Mouse (Mus musculus): ENCODE measurements around the gene Uevld. TPM values are rescaled to one million over a fixed set of nuclear protein-coding genes. Genes with fewer than 3 reads are reported as not detected.

The Uevld gene
- 9.8 and 10.2 TPM in 2 replicates for total RNA-seq (2014; rRNA removed)
- polyA plus RNA-seq (2012; rRNA removed) = 2.7 and 3.0 TPM in 2 replicates

GRCm38 (mm10) chr7:46957831-46958691, at the start of gene Uevld:
TSS of gene Uevld (minus strand) at chr7:46958527.
- under 1% methylated on average over 51 of the region's 51 CpGs for WGBS
- H3K9ac ChIP-seq (ENCODE audit: low read depth, low read length) = peak within 1 kb of the TSS; percentile 75
- H3K79me2 ChIP-seq (ENCODE audit: control insufficient read depth, insufficient read depth, low read length) = no peaks in the 10 kb centered on the region
- H3K4me1 ChIP-seq (ENCODE audit: control insufficient read depth, insufficient read depth, low read length) = peaks cover 7% of the 10 kb centered on the region
- DNase-seq (ENCODE audit: extremely low read depth, low read depth, low spot score) = peak; percentile 83
- H3K27ac ChIP-seq (replicated peaks; ENCODE audit: insufficient read depth, low read depth, low read length) = no peak within 1 kb of the TSS; the same call in 1 of the 2 replicates
- H3K4me3 ChIP-seq (ENCODE audit: insufficient read depth, low read depth, low read length) = peak within 1 kb of the TSS; percentile 83
- H3K36me3 ChIP-seq (ENCODE audit: control insufficient read depth, insufficient read depth, low read length) = peaks cover 11% of the 10 kb centered on the region
- H3K27me3 ChIP-seq (ENCODE audit: control insufficient read depth, insufficient read depth, low read length) = no peaks in the 10 kb centered on the region
- TF ChIP-seq POLR2A (IDR thresholded peaks at IDR 0.05; ENCODE audit: extremely low read depth, insufficient read depth, low read length) (no peak), CTCF (IDR thresholded peaks at IDR 0.05; ENCODE audit: low read depth, low read length) (no peak)

- H3K4me3 ChIP-seq (ENCODE audit: insufficient read depth, low read depth, low read length) = peak overlapping the region; percentile 58
- TF ChIP-seq POLR2A (IDR thresholded peaks at IDR 0.05; ENCODE audit: extremely low read depth, insufficient read depth, low read length) (no peak), CTCF (IDR thresholded peaks at IDR 0.05; ENCODE audit: low read depth, low read length) (peak; percentile 69)
- DNase-seq (ENCODE audit: extremely low read depth, low read depth, low spot score) = peak; percentile 71
- no peaks in the 10 kb centered on the region for H3K27me3 ChIP-seq (ENCODE audit: control insufficient read depth, insufficient read depth, low read length)
- under 1% methylated on average over 25 of the region's 25 CpGs for WGBS
- H3K27ac ChIP-seq (replicated peaks; ENCODE audit: insufficient read depth, low read depth, low read length) = peak overlapping the region; percentile 81
- peak overlapping the region; percentile 63 for H3K9ac ChIP-seq (ENCODE audit: low read depth, low read length)
- no peaks in the 10 kb centered on the region for H3K36me3 ChIP-seq (ENCODE audit: control insufficient read depth, insufficient read depth, low read length)
- H3K4me1 ChIP-seq (ENCODE audit: control insufficient read depth, insufficient read depth, low read length) = peaks cover 19% of the 10 kb centered on the region
- H3K79me2 ChIP-seq (ENCODE audit: control insufficient read depth, insufficient read depth, low read length) = peaks cover 24% of the 10 kb centered on the region; the same call in 1 of the 2 replicates
These were observed 49.5 kb upstream of the Uevld start for GRCm38 (mm10) chr7:47007818-47008167.

DNA sequence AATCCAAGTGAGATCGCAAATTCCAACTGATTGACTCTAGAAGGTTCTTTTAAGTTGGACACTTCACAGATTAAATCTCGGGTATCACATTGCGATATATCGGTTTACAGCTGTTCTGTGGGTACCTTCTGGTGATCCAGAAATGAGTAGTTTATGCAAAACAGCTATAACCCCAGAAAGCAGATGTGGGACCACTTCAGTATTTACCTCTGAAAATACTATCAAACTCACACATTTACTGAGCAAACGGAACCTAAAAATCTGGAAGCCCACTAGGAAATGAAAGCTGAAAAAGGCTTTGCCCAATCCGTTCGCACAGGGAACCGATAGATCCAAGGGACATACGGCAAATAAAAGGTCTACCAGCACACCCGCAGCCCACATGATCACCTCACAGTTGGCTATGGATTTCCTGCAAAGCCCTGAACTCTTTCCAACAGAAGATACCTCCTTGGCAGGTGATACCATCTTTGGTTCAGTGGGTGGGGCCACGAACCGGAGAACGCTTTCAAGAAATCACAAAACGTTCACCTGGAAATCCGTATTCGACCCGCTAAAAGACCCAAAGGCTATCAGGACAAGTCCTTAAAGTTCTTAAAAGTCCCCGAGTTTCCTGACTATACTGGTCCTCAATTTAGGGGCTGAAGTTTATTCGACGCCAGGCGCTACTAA, 48.9 kb upstream of the Uevld start:
- Histone ChIP-seq H3K79me2 (ENCODE audit: control insufficient read depth, insufficient read depth, low read length) (peaks cover 25% of the 10 kb centered on the region; the same call in 1 of the 2 replicates), H3K4me3 (ENCODE audit: insufficient read depth, low read depth, low read length) (peak overlapping the region; percentile 58), H3K27ac (replicated peaks; ENCODE audit: insufficient read depth, low read depth, low read length) (peak overlapping the region; percentile 81), H3K27me3 (ENCODE audit: control insufficient read depth, insufficient read depth, low read length) (no peaks in the 10 kb centered on the region), H3K4me1 (ENCODE audit: control insufficient read depth, insufficient read depth, low read length) (peaks cover 19% of the 10 kb centered on the region), H3K36me3 (ENCODE audit: control insufficient read depth, insufficient read depth, low read length) (no peaks in the 10 kb centered on the region), H3K9ac (ENCODE audit: low read depth, low read length) (peak overlapping the region; percentile 63)
- 5% methylated on average over 21 of the region's 21 CpGs for WGBS
- no peak for TF ChIP-seq POLR2A (IDR thresholded peaks at IDR 0.05; ENCODE audit: extremely low read depth, insufficient read depth, low read length)
- no peak for TF ChIP-seq CTCF (IDR thresholded peaks at IDR 0.05; ENCODE audit: low read depth, low read length)
- DNase-seq (ENCODE audit: extremely low read depth, low read depth, low spot score) = peak; percentile 77

- Histone ChIP-seq H3K9ac (ENCODE audit: low read depth, low read length) (no peak overlapping the region), H3K4me3 (ENCODE audit: insufficient read depth, low read depth, low read length) (no peak overlapping the region), H3K79me2 (ENCODE audit: control insufficient read depth, insufficient read depth, low read length) (peaks cover 37% of the 10 kb centered on the region; the same call in 1 of the 2 replicates), H3K27me3 (ENCODE audit: control insufficient read depth, insufficient read depth, low read length) (no peaks in the 10 kb centered on the region), H3K27ac (replicated peaks; ENCODE audit: insufficient read depth, low read depth, low read length) (no peak overlapping the region), H3K4me1 (ENCODE audit: control insufficient read depth, insufficient read depth, low read length) (peaks cover 27% of the 10 kb centered on the region), H3K36me3 (ENCODE audit: control insufficient read depth, insufficient read depth, low read length) (peaks cover 6% of the 10 kb centered on the region)
- TF ChIP-seq CTCF (IDR thresholded peaks at IDR 0.05; ENCODE audit: low read depth, low read length) = no peak
- no peak for TF ChIP-seq POLR2A (IDR thresholded peaks at IDR 0.05; ENCODE audit: extremely low read depth, insufficient read depth, low read length)
- peak; percentile 35 for DNase-seq (ENCODE audit: extremely low read depth, low read depth, low spot score)
- 60% methylated on average over 3 of the region's 3 CpGs for WGBS
These were observed 45.2 kb upstream of the Uevld start for GRCm38 (mm10) chr7:47003411-47004115.

DNA sequence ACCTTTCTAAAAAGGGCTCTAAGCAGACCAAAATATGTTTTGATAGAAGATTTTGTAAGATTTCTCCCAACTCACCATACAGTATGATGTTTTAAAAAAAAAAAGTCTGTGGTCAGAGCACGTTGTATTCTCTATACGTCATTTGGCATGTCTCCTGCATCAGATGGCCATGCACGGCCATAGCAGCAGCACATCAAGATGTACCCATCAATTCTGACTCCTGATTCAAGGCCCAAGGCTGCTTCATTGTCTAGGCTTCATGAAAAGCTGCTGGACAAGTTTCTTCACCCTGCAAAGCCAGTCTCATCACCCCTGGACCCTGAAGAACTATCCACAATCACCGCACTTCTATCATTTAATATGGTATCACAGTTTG, 43.6 kb upstream of the Uevld start:
- Histone ChIP-seq H3K4me1 (ENCODE audit: control insufficient read depth, insufficient read depth, low read length) (peaks cover 24% of the 10 kb centered on the region), H3K36me3 (ENCODE audit: control insufficient read depth, insufficient read depth, low read length) (peaks cover 18% of the 10 kb centered on the region), H3K4me3 (ENCODE audit: insufficient read depth, low read depth, low read length) (no peak overlapping the region), H3K27me3 (ENCODE audit: control insufficient read depth, insufficient read depth, low read length) (no peaks in the 10 kb centered on the region), H3K27ac (replicated peaks; ENCODE audit: insufficient read depth, low read depth, low read length) (no peak overlapping the region), H3K9ac (ENCODE audit: low read depth, low read length) (no peak overlapping the region), H3K79me2 (ENCODE audit: control insufficient read depth, insufficient read depth, low read length) (peaks cover 32% of the 10 kb centered on the region; the same call in 1 of the 2 replicates)
- DNase-seq (ENCODE audit: extremely low read depth, low read depth, low spot score) = no peak
- 89% methylated on average over 4 of the region's 4 CpGs for WGBS
- TF ChIP-seq CTCF (IDR thresholded peaks at IDR 0.05; ENCODE audit: low read depth, low read length) = no peak
- TF ChIP-seq POLR2A (IDR thresholded peaks at IDR 0.05; ENCODE audit: extremely low read depth, insufficient read depth, low read length) = no peak

Data from liver, adult 2 months (tissue).